22 mouse cellular contexts compared by ENCODE assay signal in genomic region chr3:143985349-143986199, GRCm38 (mm10).
DNase-seq lines count a peak whose midpoint lies in the region; ATAC-seq and TF ChIP-seq lines count a peak whose summit lies in the region.
"Had no signal": no experiment of that assay in that cellular context is flagged by ENCODE, and none has a peak within 500 bp of the region (broad histone marks: within the 10 kb centered on the region; RNA-seq: fewer than 3 reads in every experiment).

No protein-coding gene starts in this region.

- no peak for ATAC-seq in hindbrain, postnatal 0 days
- no peak for ATAC-seq in hindbrain, embryonic 14.5 days (ENCODE audit: low FRiP score)
- ATAC-seq in midbrain, postnatal 0 days (ENCODE audit: low FRiP score) = no peak
- no peak for ATAC-seq in midbrain, embryonic 16.5 days
- peak; percentile 80; the same call in 1 of the 2 replicates for ATAC-seq in forebrain, embryonic 12.5 days (ENCODE audit: low FRiP score)
- ATAC-seq in heart, embryonic 11.5 days (replicated peaks; ENCODE audit: insufficient number of reproducible peaks, low FRiP score, low TSS enrichment) = no peak
- ATAC-seq: hindbrain, embryonic 16.5 days; lung, postnatal 0 days; Patski had no signal

- H3K27me3 ChIP-seq in hindbrain, postnatal 0 days (ENCODE audit: insufficient read depth, low read length) = no peaks in the 10 kb centered on the region
- no peaks in the 10 kb centered on the region for H3K27me3 ChIP-seq in hindbrain, embryonic 14.5 days (ENCODE audit: control insufficient read depth, insufficient read depth, low read length)
- H3K27me3 ChIP-seq in midbrain, postnatal 0 days (ENCODE audit: insufficient read depth, low read length) = no peaks in the 10 kb centered on the region
- H3K27me3 ChIP-seq in midbrain, embryonic 16.5 days (ENCODE audit: control insufficient read depth, insufficient read depth, low read depth, low read length) = no peaks in the 10 kb centered on the region
- no peaks in the 10 kb centered on the region for H3K27me3 ChIP-seq in forebrain, embryonic 12.5 days
- no peaks in the 10 kb centered on the region for H3K27me3 ChIP-seq in heart, embryonic 11.5 days (ENCODE audit: control insufficient read depth, insufficient read depth, low read length)
- H3K27me3 ChIP-seq: heart, embryonic 13.5 days; neural tube, embryonic 15.5 days; Patski; stomach, embryonic 15.5 days had no signal

- H3K4me1 ChIP-seq in hindbrain, postnatal 0 days (ENCODE audit: insufficient read depth, low read length) = no peaks in the 10 kb centered on the region
- 0 out of 2 replicates have a peak, but pooled peaks cover 3% of the 10 kb centered on the region for H3K4me1 ChIP-seq in hindbrain, embryonic 14.5 days (replicated peaks; ENCODE audit: control insufficient read depth, insufficient read depth, low read length)
- no peaks in the 10 kb centered on the region for H3K4me1 ChIP-seq in midbrain, postnatal 0 days (ENCODE audit: insufficient read depth, low read length)
- H3K4me1 ChIP-seq in midbrain, embryonic 16.5 days (ENCODE audit: control insufficient read depth, insufficient read depth, low read length) = no peaks in the 10 kb centered on the region
- peaks cover 6% of the 10 kb centered on the region; the same call in 1 of the 2 replicates for H3K4me1 ChIP-seq in forebrain, embryonic 12.5 days
- H3K4me1 ChIP-seq in heart, embryonic 11.5 days (ENCODE audit: control insufficient read depth, insufficient read depth, low read length) = 0 out of 2 replicates have a peak, but pooled peaks cover 4% of the 10 kb centered on the region
- H3K4me1 ChIP-seq: neural tube, embryonic 15.5 days; stomach, embryonic 15.5 days had no signal

- peak; percentile 37 for DNase-seq in hindbrain, postnatal 0 days (ENCODE audit: low spot score)
- no peak for DNase-seq in hindbrain, embryonic 14.5 days (ENCODE audit: low spot score)
- DNase-seq in midbrain, postnatal 0 days (ENCODE audit: low spot score) = peak; percentile 18
- peak; percentile 89 for DNase-seq in retina, postnatal 1 day
- DNase-seq in frontal cortex, postnatal 10 days (ENCODE audit: low spot score in 2 of 2) = no peak
- DNase-seq: adrenal gland, adult 8-10 months; cerebellum, postnatal 14 days; midbrain, embryonic 14.5 days; thymus, adult 18-20 months; thymus, postnatal 4 days had no signal

- 56% methylated on average over 6 of the region's 6 CpGs for WGBS in hindbrain, postnatal 0 days
- 55% methylated on average over 6 of the region's 6 CpGs for WGBS in hindbrain, embryonic 14.5 days
- 74% methylated on average over 6 of the region's 6 CpGs for WGBS in midbrain, postnatal 0 days
- WGBS in midbrain, embryonic 16.5 days = 65% methylated on average over 6 of the region's 6 CpGs
- WGBS in forebrain, embryonic 12.5 days = 27% methylated on average over 6 of the region's 6 CpGs
- 74% methylated on average over 6 of the region's 6 CpGs for WGBS in heart, embryonic 11.5 days (ENCODE audit: insufficient replicate concordance)

- no peak overlapping the region for H3K27ac ChIP-seq in hindbrain, postnatal 0 days
- no peak overlapping the region for H3K27ac ChIP-seq in hindbrain, embryonic 14.5 days
- no peak overlapping the region for H3K27ac ChIP-seq in midbrain, postnatal 0 days (ENCODE audit: low read depth, low read length)
- no peak overlapping the region for H3K27ac ChIP-seq in midbrain, embryonic 16.5 days (ENCODE audit: low read length)
- H3K27ac ChIP-seq in forebrain, embryonic 12.5 days = no peak overlapping the region
- no peak overlapping the region for H3K27ac ChIP-seq in heart, embryonic 11.5 days (ENCODE audit: low read depth, low read length)
- H3K27ac ChIP-seq: heart, embryonic 13.5 days; kidney, postnatal 0 days; layer of hippocampus, adult 2 months; liver, embryonic 14.5 days; neural tube, embryonic 15.5 days; stomach, embryonic 15.5 days had no signal

- no peak overlapping the region for H3K4me2 ChIP-seq in hindbrain, postnatal 0 days (ENCODE audit: low read depth, low read length)
- no peak overlapping the region for H3K4me2 ChIP-seq in hindbrain, embryonic 14.5 days (replicated peaks)
- H3K4me2 ChIP-seq in midbrain, postnatal 0 days (ENCODE audit: low read depth, low read length, poor library complexity, severe bottlenecking) = no peak overlapping the region
- H3K4me2 ChIP-seq in midbrain, embryonic 16.5 days (ENCODE audit: low read length) = no peak overlapping the region
- peak overlapping the region; percentile 6; the same call in 1 of the 2 replicates for H3K4me2 ChIP-seq in forebrain, embryonic 12.5 days
- H3K4me2 ChIP-seq in heart, embryonic 11.5 days = no peak overlapping the region
- H3K4me2 ChIP-seq: heart, embryonic 13.5 days; neural tube, embryonic 15.5 days; stomach, embryonic 15.5 days had no signal

- H3K9ac ChIP-seq in hindbrain, postnatal 0 days (replicated peaks; ENCODE audit: low read length) = no peak overlapping the region
- no peak overlapping the region for H3K9ac ChIP-seq in hindbrain, embryonic 14.5 days
- H3K9ac ChIP-seq in midbrain, postnatal 0 days (replicated peaks; ENCODE audit: low read length, poor library complexity, severe bottlenecking) = no peak overlapping the region
- no peak overlapping the region for H3K9ac ChIP-seq in midbrain, embryonic 16.5 days (ENCODE audit: low read depth, low read length)
- H3K9ac ChIP-seq in forebrain, embryonic 12.5 days = no peak overlapping the region
- H3K9ac ChIP-seq in heart, embryonic 11.5 days (ENCODE audit: low read depth, low read length) = no peak overlapping the region
- H3K9ac ChIP-seq: heart, embryonic 13.5 days; liver, embryonic 14.5 days; neural tube, embryonic 15.5 days; stomach, embryonic 15.5 days had no signal

- H3K9me3 ChIP-seq in hindbrain, postnatal 0 days (ENCODE audit: low read length) = no peaks in the 10 kb centered on the region
- H3K9me3 ChIP-seq in hindbrain, embryonic 14.5 days (ENCODE audit: control insufficient read depth, low read length) = no peaks in the 10 kb centered on the region
- H3K9me3 ChIP-seq in midbrain, postnatal 0 days (ENCODE audit: low read length) = no peaks in the 10 kb centered on the region
- H3K9me3 ChIP-seq in midbrain, embryonic 16.5 days (replicated peaks; ENCODE audit: control insufficient read depth, low read length, poor library complexity, severe bottlenecking) = no peaks in the 10 kb centered on the region; the same call in 1 of the 2 replicates
- 0 out of 2 replicates have a peak, but pooled peaks cover 3% of the 10 kb centered on the region for H3K9me3 ChIP-seq in forebrain, embryonic 12.5 days
- no peaks in the 10 kb centered on the region for H3K9me3 ChIP-seq in heart, embryonic 11.5 days (replicated peaks; ENCODE audit: control insufficient read depth, low read length)
- H3K9me3 ChIP-seq: heart, embryonic 13.5 days; neural tube, embryonic 15.5 days; stomach, embryonic 15.5 days had no signal

- no peak for TF ChIP-seq CTCF in hindbrain, postnatal 0 days (IDR thresholded peaks at IDR 0.05; ENCODE audit: low read depth)
- TF ChIP-seq CTCF in midbrain, postnatal 0 days (IDR thresholded peaks at IDR 0.05) = no peak

- H3K36me3 ChIP-seq in hindbrain, postnatal 0 days (ENCODE audit: insufficient read depth, low read length) = no peaks in the 10 kb centered on the region
- H3K36me3 ChIP-seq in hindbrain, embryonic 14.5 days (replicated peaks; ENCODE audit: control insufficient read depth, insufficient read depth) = no peaks in the 10 kb centered on the region
- H3K36me3 ChIP-seq in midbrain, postnatal 0 days (ENCODE audit: insufficient read depth, low read length) = no peaks in the 10 kb centered on the region
- no peaks in the 10 kb centered on the region for H3K36me3 ChIP-seq in midbrain, embryonic 16.5 days (ENCODE audit: control insufficient read depth, insufficient read depth, low read length)
- H3K36me3 ChIP-seq in forebrain, embryonic 12.5 days (replicated peaks) = no peaks in the 10 kb centered on the region
- H3K36me3 ChIP-seq in heart, embryonic 11.5 days (ENCODE audit: control insufficient read depth, insufficient read depth, low read length) = no peaks in the 10 kb centered on the region
- H3K36me3 ChIP-seq: heart, embryonic 13.5 days; neural tube, embryonic 15.5 days; stomach, embryonic 15.5 days had no signal

- no peak overlapping the region for H3K4me3 ChIP-seq in hindbrain, postnatal 0 days (ENCODE audit: low read length)
- H3K4me3 ChIP-seq in hindbrain, embryonic 14.5 days (replicated peaks; ENCODE audit: low read length) = no peak overlapping the region
- no peak overlapping the region for H3K4me3 ChIP-seq in midbrain, postnatal 0 days (ENCODE audit: low read depth, low read length)
- no peak overlapping the region for H3K4me3 ChIP-seq in midbrain, embryonic 16.5 days (ENCODE audit: low read depth, low read length)
- H3K4me3 ChIP-seq in forebrain, embryonic 12.5 days (replicated peaks) = no peak overlapping the region
- no peak overlapping the region for H3K4me3 ChIP-seq in heart, embryonic 11.5 days (ENCODE audit: low read depth, low read length)
- H3K4me3 ChIP-seq: heart, embryonic 13.5 days; layer of hippocampus, adult 2 months; neural tube, embryonic 15.5 days; stomach, embryonic 15.5 days had no signal

Comparison
In these comparisons a context has a peak if more than half of its experiments do, and no peak if none do; other contexts are left out.
1. DNase-seq: peak in hindbrain, postnatal 0 days (single experiment), midbrain, postnatal 0 days (single experiment) and retina, postnatal 1 day (single experiment); none in hindbrain, embryonic 14.5 days (single experiment) and frontal cortex, postnatal 10 days (0 of 2).